Mouse (Mus musculus) heart, postnatal 4 days (tissue): ENCODE data around the gene Dtx3. TPM values are rescaled to one million over a fixed set of nuclear protein-coding genes. Genes with fewer than 3 reads are reported as not detected.
A peak's percentile ranks its signal among the peaks of the same experiment; 100 is the strongest.
"Not testable (repeated sequence)": the region's sequence is repeated elsewhere in the genome, so short reads cannot be mapped to it uniquely, and the experiment has no call there.

Source experiments
- DNase-seq: peaks from one replicate; pipeline ENCODE4 v3.0.0; 2021
- total RNA-seq, 2 experiments: library from RNA; stranded (reverse); gene quantifications; 2 replicates each; pipeline ENCODE4 v1.2.3; 2021

Gene Dtx3
- total RNA-seq, 2 experiments from 2014 or later = 50.0 to 53.8 TPM

GRCm38 (mm10) chr10:127203106-127203505 is 7.6 kb upstream of the Dtx3 start:
- no peak for DNase-seq

GRCm38 (mm10) chr10:127200279-127200678 is 4.8 kb upstream of the Dtx3 start:
- no peak for DNase-seq

GRCm38 (mm10) chr10:127199474-127199873 is 3.9 kb upstream of the Dtx3 start:
- no peak for DNase-seq

- DNase-seq = no peak
Measured at GRCm38 (mm10) chr10:127199068-127199467, 3.5 kb upstream of the Dtx3 start.

- no peak for DNase-seq
Measured at GRCm38 (mm10) chr10:127198492-127198891, 3.0 kb upstream of the Dtx3 start.

- DNase-seq = no peak
Measured at GRCm38 (mm10) chr10:127197505-127198110, 2.1 kb upstream of the Dtx3 start.

GRCm38 (mm10) chr10:127197104-127197503 is 1.6 kb upstream of the Dtx3 start:
- no peak for DNase-seq

- DNase-seq = peak; percentile 77
Measured at GRCm38 (mm10) chr10:127196392-127196791, 864 bp upstream of the Dtx3 start.

- peak; percentile 75 for DNase-seq
Measured at GRCm38 (mm10) chr10:127194428-127195327, 850 bp downstream of the Dtx3 start.

- no peak for DNase-seq
Measured at GRCm38 (mm10) chr10:127193011-127193410, 2.5 kb downstream of the Dtx3 start.

- DNase-seq = not testable (repeated sequence)
Measured at GRCm38 (mm10) chr10:127192057-127192328, 3.5 kb downstream of the Dtx3 start.

GRCm38 (mm10) chr10:127191191-127192056 is 4.1 kb downstream of the Dtx3 start:
- no peak for DNase-seq

- DNase-seq = no peak
Measured at GRCm38 (mm10) chr10:127190398-127191190, 4.9 kb downstream of the Dtx3 start.

- DNase-seq = peak; percentile 67
Measured at GRCm38 (mm10) chr10:127189651-127190381, 5.7 kb downstream of the Dtx3 start, which contains the start of gene Arhgef25. Gene Arhgef25 (minus strand): TSS chr10:127190083.

GRCm38 (mm10) chr10:127189116-127189650 is 6.3 kb downstream of the Dtx3 start:
- peak; percentile 55 for DNase-seq

GRCm38 (mm10) chr10:127188465-127189115 is 6.9 kb downstream of the Dtx3 start:
- DNase-seq = peak; percentile 64

- DNase-seq = no peak
Measured at GRCm38 (mm10) chr10:127188079-127188453, 7.5 kb downstream of the Dtx3 start.

GRCm38 (mm10) chr10:127187371-127188078 is 8.0 kb downstream of the Dtx3 start:
- DNase-seq = no peak

- DNase-seq = no peak
Measured at GRCm38 (mm10) chr10:127186451-127186850, 9.1 kb downstream of the Dtx3 start.

GRCm38 (mm10) chr10:127185506-127185905 is 10.0 kb downstream of the Dtx3 start:
- DNase-seq = no peak
